Mouse (Mus musculus) myocyte (in vitro differentiated cells): ENCODE data around the gene Rps6kl1. TPM values are rescaled to one million over a fixed set of nuclear protein-coding genes. Genes with fewer than 3 reads are reported as not detected.

ENCODE experiments used
- H3K27me3 ChIP-seq: one replicate; pipeline ENCODE4 v1.6.1; 2011; ENCODE audit not compliant: control insufficient read depth, insufficient read depth, insufficient read length
- H3K36me3 ChIP-seq: one replicate; pipeline ENCODE4 v1.6.1; 2011; ENCODE audit not compliant: control insufficient read depth, insufficient read depth
- H3K4me2 ChIP-seq: one replicate; pipeline ENCODE4 v1.6.1; 2011; ENCODE audit warnings: low read depth, control low read depth
- H3K4me3 ChIP-seq: one replicate; pipeline ENCODE4 v1.5.1; 2011; ENCODE audit warnings: mild to moderate bottlenecking, control low read depth, moderate library complexity
- H3K79me2 ChIP-seq: one replicate; pipeline ENCODE4 v1.6.1; 2011; ENCODE audit not compliant: control insufficient read depth, insufficient read depth
- H3ac ChIP-seq: one replicate; pipeline ENCODE4 v1.6.1; 2011; ENCODE audit not compliant: control insufficient read depth, insufficient read length
- CEBPB ChIP-seq: IDR thresholded peaks from 2 replicates; pipeline ENCODE4 v1.6.1; 2011; ENCODE audit warnings: mild to moderate bottlenecking, moderate library complexity; ENCODE audit not compliant: poor library complexity, insufficient read depth, severe bottlenecking
- E2F4 ChIP-seq: IDR thresholded peaks from one replicate; pipeline ENCODE4 v1.6.1; 2011; ENCODE audit warnings: mild to moderate bottlenecking, control low read depth, moderate library complexity; ENCODE audit not compliant: insufficient read depth
- MAX ChIP-seq: IDR thresholded peaks from one replicate; pipeline ENCODE4 v1.6.1; 2011; ENCODE audit warnings: low read depth, mild to moderate bottlenecking, control low read depth
- MYOD1 ChIP-seq, 3 experiments: IDR thresholded peaks; one replicate each; pipeline ENCODE4 v1.6.1; 2011; ENCODE audit warnings: control low read depth in 2 of 3, low read depth in 2 of 3, mild to moderate bottlenecking in 2 of 3, moderate library complexity in 1 of 3; ENCODE audit not compliant: insufficient read length in 2 of 3, control insufficient read depth in 1 of 3
- MYOG ChIP-seq, 3 experiments: IDR thresholded peaks; one replicate each; pipeline ENCODE4 v1.6.1; 2011; ENCODE audit warnings: control low read depth in 2 of 3, low read depth in 2 of 3, mild to moderate bottlenecking in 2 of 3; ENCODE audit not compliant: insufficient read length in 2 of 3, control insufficient read depth in 1 of 3, insufficient read depth in 1 of 3
- POLR2A ChIP-seq: IDR thresholded peaks from one replicate; pipeline ENCODE4 v1.6.1; 2011; ENCODE audit warnings: low read depth, mild to moderate bottlenecking, control low read depth, moderate library complexity; ENCODE audit not compliant: insufficient read length
- POLR2AphosphoS2 ChIP-seq: IDR thresholded peaks from one replicate; pipeline ENCODE4 v1.6.1; 2011; ENCODE audit warnings: low read depth, control low read depth; ENCODE audit not compliant: insufficient read length
- REST ChIP-seq: IDR thresholded peaks from one replicate; pipeline ENCODE4 v1.6.1; 2011; ENCODE audit warnings: mild to moderate bottlenecking, control low read depth, moderate library complexity; ENCODE audit not compliant: insufficient read depth, insufficient read length
- SRF ChIP-seq: IDR thresholded peaks from one replicate; pipeline ENCODE4 v1.6.1; 2011; ENCODE audit warnings: low read depth; ENCODE audit not compliant: control insufficient read depth, insufficient read length
- TCF12 ChIP-seq: IDR thresholded peaks from one replicate; pipeline ENCODE4 v1.6.1; 2011; ENCODE audit warnings: mild to moderate bottlenecking, control low read depth; ENCODE audit not compliant: poor library complexity, insufficient read depth, severe bottlenecking
- TCF3 ChIP-seq: IDR thresholded peaks from one replicate; pipeline ENCODE4 v1.6.1; 2011; ENCODE audit warnings: low read depth, control low read depth; ENCODE audit not compliant: insufficient read length
- USF1 ChIP-seq: IDR thresholded peaks from one replicate; pipeline ENCODE4 v1.6.1; 2011; ENCODE audit warnings: low read depth, mild to moderate bottlenecking, control low read depth, moderate library complexity
- polyA plus RNA-seq: library from polyadenylated mRNA; unstranded; fragments of >200 nt; fragmentation: generic; extraction: Trizol; gene quantifications from one replicate; pipeline ENCODE4 v1.2.1, GENCODE M21; 2012; ENCODE audit warnings: missing spikeins

Gene Rps6kl1
- polyA plus RNA-seq, 1 experiment = 0.53 TPM

GRCm38 (mm10) chr12:85192461-85193108 is 41.5 kb upstream of the Rps6kl1 start:
- Histone ChIP-seq H3K79me2 (no peaks in the 10 kb centered on the region), H3K36me3 (no peaks in the 10 kb centered on the region), H3ac (no peak overlapping the region), H3K27me3 (no peaks in the 10 kb centered on the region), H3K4me3 (no peak overlapping the region), H3K4me2 (peak overlapping the region; percentile 70)
- TF ChIP-seq TCF12 = peak; percentile 53
- no peak for TF ChIP-seq REST
- TF ChIP-seq MYOD1 (IDR thresholded peaks at IDR 0.05; ENCODE audit: control insufficient read depth in 1 of 3, insufficient read length in 2 of 3, low read depth in 2 of 3) = peak in 2 of 3 experiments; percentile 84 to 92
- no peak for TF ChIP-seq E2F4
- peak in 2 of 3 experiments; percentile 54 to 85 for TF ChIP-seq MYOG (IDR thresholded peaks at IDR 0.05; ENCODE audit: control insufficient read depth in 1 of 3, insufficient read depth in 1 of 3, insufficient read length in 2 of 3, low read depth in 2 of 3)
- no peak for TF ChIP-seq CEBPB
- TF ChIP-seq POLR2A = peak; percentile 30
- peak; percentile 39 for TF ChIP-seq TCF3

- H3K79me2 ChIP-seq = no peaks in the 10 kb centered on the region
- no peaks in the 10 kb centered on the region for H3K27me3 ChIP-seq
- no peak overlapping the region for H3K4me2 ChIP-seq
- H3K4me3 ChIP-seq = no peak overlapping the region
- TF ChIP-seq TCF12 (no peak), REST (no peak), SRF (no peak), USF1 (no peak), POLR2AphosphoS2 (no peak)
- no peaks in the 10 kb centered on the region for H3K36me3 ChIP-seq
- no peak overlapping the region for H3ac ChIP-seq
These were observed 39.2 kb upstream of the Rps6kl1 start for GRCm38 (mm10) chr12:85190290-85190689.

- no peak for TF ChIP-seq CEBPB
- no peak for TF ChIP-seq TCF12
- peak in 1 of 3 experiments; percentile 16 for TF ChIP-seq MYOD1 (IDR thresholded peaks at IDR 0.05; ENCODE audit: control insufficient read depth in 1 of 3, insufficient read length in 2 of 3, low read depth in 2 of 3)
- TF ChIP-seq USF1 = no peak
- H3ac ChIP-seq = no peak overlapping the region
- H3K79me2 ChIP-seq = no peaks in the 10 kb centered on the region
- no peak overlapping the region for H3K4me3 ChIP-seq
- H3K4me2 ChIP-seq = peak overlapping the region; percentile 71
- no peaks in the 10 kb centered on the region for H3K27me3 ChIP-seq
- no peaks in the 10 kb centered on the region for H3K36me3 ChIP-seq
These were observed 35.3 kb upstream of the Rps6kl1 start for GRCm38 (mm10) chr12:85186361-85186760.

GRCm38 (mm10) chr12:85185810-85186209 is 34.7 kb upstream of the Rps6kl1 start:
- Histone ChIP-seq H3ac (no peak overlapping the region), H3K36me3 (no peaks in the 10 kb centered on the region), H3K27me3 (no peaks in the 10 kb centered on the region), H3K4me2 (peak overlapping the region; percentile 71), H3K4me3 (no peak overlapping the region), H3K79me2 (no peaks in the 10 kb centered on the region)
- TF ChIP-seq USF1 (no peak), POLR2A (no peak), POLR2AphosphoS2 (no peak), REST (no peak), TCF12 (no peak), E2F4 (no peak), SRF (no peak), TCF3 (no peak), MYOD1 (IDR thresholded peaks at IDR 0.05; ENCODE audit: control insufficient read depth in 1 of 3, insufficient read length in 2 of 3, low read depth in 2 of 3) (no peak)

GRCm38 (mm10) chr12:85184118-85184517 is 33.1 kb upstream of the Rps6kl1 start:
- H3K4me2 ChIP-seq = no peak overlapping the region
- H3K36me3 ChIP-seq = no peaks in the 10 kb centered on the region
- TF ChIP-seq USF1 = no peak
- no peaks in the 10 kb centered on the region for H3K79me2 ChIP-seq
- H3K27me3 ChIP-seq = no peaks in the 10 kb centered on the region
- H3K4me3 ChIP-seq = no peak overlapping the region
- H3ac ChIP-seq = no peak overlapping the region

- Histone ChIP-seq H3K79me2 (no peaks in the 10 kb centered on the region), H3K4me3 (no peak overlapping the region), H3ac (no peak overlapping the region), H3K4me2 (no peak overlapping the region), H3K27me3 (no peaks in the 10 kb centered on the region), H3K36me3 (no peaks in the 10 kb centered on the region)
- TF ChIP-seq E2F4 (no peak), SRF (no peak), POLR2A (no peak), POLR2AphosphoS2 (no peak), TCF12 (no peak), TCF3 (no peak), REST (no peak), MAX (no peak), MYOG (IDR thresholded peaks at IDR 0.05; ENCODE audit: control insufficient read depth in 1 of 3, insufficient read depth in 1 of 3, insufficient read length in 2 of 3, low read depth in 2 of 3) (no peak), CEBPB (no peak), MYOD1 (IDR thresholded peaks at IDR 0.05; ENCODE audit: control insufficient read depth in 1 of 3, insufficient read length in 2 of 3, low read depth in 2 of 3) (no peak)
These were observed 31.8 kb upstream of the Rps6kl1 start for GRCm38 (mm10) chr12:85182898-85183297.
